Mouse (Mus musculus): ENCODE data around the gene Ugt1a8. TPM values are rescaled to one million over a fixed set of nuclear protein-coding genes. Genes with fewer than 3 reads are reported as not detected.

The Ugt1a8 gene
- polyA plus RNA-seq, 1 experiment from 2014 or later: not detected

DNA sequence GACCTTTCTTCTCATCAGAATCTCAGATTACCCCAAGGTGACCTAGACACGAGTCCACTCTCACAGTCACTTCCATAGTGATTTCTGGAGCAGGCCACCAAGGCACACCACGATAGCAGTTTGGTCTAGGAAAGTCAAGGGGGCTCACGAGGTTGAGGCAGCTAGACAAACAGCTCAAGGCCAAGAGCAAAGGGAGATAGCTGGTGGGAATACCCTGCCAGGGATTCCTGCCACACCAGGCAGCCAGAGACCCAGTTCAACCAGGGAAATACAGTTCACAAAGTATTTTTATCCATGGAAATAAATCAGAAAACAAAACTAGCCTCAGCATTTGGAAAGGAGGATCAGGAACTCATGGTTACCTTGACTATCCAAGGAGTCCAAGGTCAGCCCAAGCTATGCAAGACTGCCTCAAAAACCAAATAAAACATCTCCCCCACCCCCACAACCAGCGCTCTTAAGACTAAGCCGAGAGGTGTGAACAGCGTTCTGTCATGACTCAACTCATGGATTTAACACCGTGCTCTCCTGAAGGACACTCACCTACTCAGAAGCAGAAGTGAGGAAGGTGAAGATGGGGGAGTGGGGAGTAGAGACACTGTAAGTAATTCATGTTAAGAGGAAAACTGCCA lies 176.7 kb downstream of the Ugt1a8 start:
- H3K4me3 ChIP-seq: no peak overlapping the region
- H3K27me3 ChIP-seq (replicated peaks; ENCODE audit: low read depth, poor library complexity, severe bottlenecking): no peaks in the 10 kb centered on the region
- peaks cover 100% of the 10 kb centered on the region for H3K36me3 ChIP-seq (replicated peaks)
- no peak for DNase-seq (ENCODE audit: low spot score)
- H3K9me3 ChIP-seq: peaks cover 82% of the 10 kb centered on the region
- H3K4me1 ChIP-seq: no peaks in the 10 kb centered on the region
- no peak overlapping the region for H3K27ac ChIP-seq (replicated peaks)
- WGBS: 91% methylated on average over 7 of the region's 7 CpGs

GRCm38 (mm10) chr1:88264869-88265240 lies 177.2 kb downstream of the Ugt1a8 start:
- DNase-seq (ENCODE audit: low spot score): no peak
- Histone ChIP-seq H3K4me1 (no peaks in the 10 kb centered on the region), H3K36me3 (replicated peaks) (peaks cover 100% of the 10 kb centered on the region), H3K9me3 (peaks cover 82% of the 10 kb centered on the region), H3K27ac (replicated peaks) (no peak overlapping the region), H3K27me3 (replicated peaks; ENCODE audit: low read depth, poor library complexity, severe bottlenecking) (no peaks in the 10 kb centered on the region), H3K4me3 (no peak overlapping the region)
- WGBS: 77% methylated on average over 4 of the region's 4 CpGs

DNA sequence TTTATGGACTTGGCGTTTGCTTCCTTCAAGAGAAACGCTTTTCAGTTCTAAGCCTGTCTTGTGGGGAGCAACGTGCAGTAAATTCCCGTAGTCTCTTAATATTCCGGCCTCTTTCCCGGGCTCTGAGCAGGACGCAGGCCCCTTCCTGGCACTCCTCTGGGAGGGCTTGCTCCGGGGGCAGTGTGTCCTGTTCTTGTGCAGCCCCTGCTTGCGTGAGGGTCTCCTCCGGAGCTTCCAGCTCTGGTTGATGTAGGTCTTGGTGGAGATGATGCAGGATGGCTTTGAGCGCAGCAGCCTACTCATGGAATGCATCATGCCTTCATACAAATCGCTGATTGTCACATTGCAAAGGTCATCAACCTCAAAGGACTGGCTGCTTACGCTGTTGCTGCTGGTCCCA lies 178.5 kb downstream of the Ugt1a8 start:
- Histone ChIP-seq H3K4me1 (no peaks in the 10 kb centered on the region), H3K9me3 (peaks cover 72% of the 10 kb centered on the region), H3K36me3 (replicated peaks) (peaks cover 97% of the 10 kb centered on the region), H3K27me3 (replicated peaks; ENCODE audit: low read depth, poor library complexity, severe bottlenecking) (no peaks in the 10 kb centered on the region), H3K27ac (replicated peaks) (no peak overlapping the region), H3K4me3 (no peak overlapping the region)
- DNase-seq (ENCODE audit: low spot score): no peak
- WGBS: 89% methylated on average over 13 of the region's 13 CpGs

DNA sequence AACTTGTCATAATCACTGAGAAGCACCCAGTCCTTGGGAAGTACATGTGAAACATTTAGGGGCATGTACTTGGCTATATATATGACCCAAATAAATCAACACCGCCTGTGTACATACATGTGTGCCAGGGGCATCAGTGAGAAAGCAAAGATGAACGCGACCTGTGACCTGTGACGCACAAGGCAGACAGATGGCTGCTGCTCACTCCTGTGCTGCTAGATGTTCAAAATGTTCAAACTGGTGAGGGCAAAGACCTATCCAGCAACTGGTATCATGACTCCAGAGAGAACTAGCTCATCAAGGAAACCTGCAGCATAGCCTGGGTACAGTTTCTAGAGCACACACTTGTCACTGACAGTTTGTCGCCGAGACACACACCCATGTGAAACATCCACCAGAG lies 179.9 kb downstream of the Ugt1a8 start:
- Histone ChIP-seq H3K4me3 (no peak overlapping the region), H3K36me3 (replicated peaks) (peaks cover 97% of the 10 kb centered on the region), H3K27me3 (replicated peaks; ENCODE audit: low read depth, poor library complexity, severe bottlenecking) (no peaks in the 10 kb centered on the region), H3K4me1 (no peaks in the 10 kb centered on the region), H3K27ac (replicated peaks) (no peak overlapping the region), H3K9me3 (peaks cover 60% of the 10 kb centered on the region)
- no peak for DNase-seq (ENCODE audit: low spot score)
- WGBS: 92% methylated on average over 6 of the region's 6 CpGs

- no peaks in the 10 kb centered on the region for H3K27me3 ChIP-seq (replicated peaks; ENCODE audit: low read depth, poor library complexity, severe bottlenecking)
- H3K4me1 ChIP-seq: no peaks in the 10 kb centered on the region
- 85% methylated on average over 6 of the region's 6 CpGs for WGBS
- peaks cover 97% of the 10 kb centered on the region for H3K36me3 ChIP-seq (replicated peaks)
- no peak overlapping the region for H3K4me3 ChIP-seq
- H3K27ac ChIP-seq (replicated peaks): no peak overlapping the region
- DNase-seq (ENCODE audit: low spot score): no peak
- H3K9me3 ChIP-seq: peaks cover 59% of the 10 kb centered on the region
These were observed 180.5 kb downstream of the Ugt1a8 start for GRCm38 (mm10) chr1:88268070-88268469.

Other genes with a start within 250 kb of the Ugt1a8 start
- 39.3 and 41.3 TPM in 2 replicates for gene Dgkd, start 234.5 kb upstream of the Ugt1a8 start, polyA plus RNA-seq (2016; fragmentation: Nextera tagmentation; extraction: Ambion mirVana)
- gene Usp40, start 79.3 kb upstream of the Ugt1a8 start, polyA plus RNA-seq (2016; fragmentation: Nextera tagmentation; extraction: Ambion mirVana): 36.7 and 37.5 TPM in 2 replicates
- not detected in 2 replicates for gene Ugt1a10, start 32.4 kb upstream of the Ugt1a8 start, polyA plus RNA-seq (2016; fragmentation: Nextera tagmentation; extraction: Ambion mirVana)
- not detected in 2 replicates for gene Ugt1a9, start 17.0 kb upstream of the Ugt1a8 start, polyA plus RNA-seq (2016; fragmentation: Nextera tagmentation; extraction: Ambion mirVana)
- 0.15 and 0.36 TPM in 2 replicates for gene Ugt1a7c, start 7.2 kb downstream of the Ugt1a8 start, polyA plus RNA-seq (2016; fragmentation: Nextera tagmentation; extraction: Ambion mirVana)
- not detected in 2 replicates for gene Ugt1a6b, start 15.4 kb downstream of the Ugt1a8 start, polyA plus RNA-seq (2016; fragmentation: Nextera tagmentation; extraction: Ambion mirVana)
- 0.04 and 0.45 TPM in 2 replicates for gene Ugt1a6a, start 47.0 kb downstream of the Ugt1a8 start, polyA plus RNA-seq (2016; fragmentation: Nextera tagmentation; extraction: Ambion mirVana)
- gene Ugt1a5, start 78.2 kb downstream of the Ugt1a8 start, polyA plus RNA-seq (2016; fragmentation: Nextera tagmentation; extraction: Ambion mirVana): not detected in 2 replicates
- gene Ugt1a2, start 112.8 kb downstream of the Ugt1a8 start, polyA plus RNA-seq (2016; fragmentation: Nextera tagmentation; extraction: Ambion mirVana): not detected in 2 replicates
- 10.6 and 12.2 TPM in 2 replicates for gene Dnajb3, start 118.0 kb downstream of the Ugt1a8 start, polyA plus RNA-seq (2016; fragmentation: Nextera tagmentation; extraction: Ambion mirVana)
- not detected in 2 replicates for gene Ugt1a1, start 124.1 kb downstream of the Ugt1a8 start, polyA plus RNA-seq (2016; fragmentation: Nextera tagmentation; extraction: Ambion mirVana)
- gene Mroh2a, start 139.2 kb downstream of the Ugt1a8 start, polyA plus RNA-seq (2016; fragmentation: Nextera tagmentation; extraction: Ambion mirVana): 1.0 and 1.1 TPM in 2 replicates
- gene Hjurp, start 189.8 kb downstream of the Ugt1a8 start, polyA plus RNA-seq (2016; fragmentation: Nextera tagmentation; extraction: Ambion mirVana): 219 and 220 TPM in 2 replicates
- not detected in 2 replicates for gene Trpm8, start 189.8 kb downstream of the Ugt1a8 start, polyA plus RNA-seq (2016; fragmentation: Nextera tagmentation; extraction: Ambion mirVana)

Data from embryonic facial prominence, embryonic 10.5 days (tissue).